21 mouse cellular contexts compared by ENCODE assay signal in the genomic region with DNA sequence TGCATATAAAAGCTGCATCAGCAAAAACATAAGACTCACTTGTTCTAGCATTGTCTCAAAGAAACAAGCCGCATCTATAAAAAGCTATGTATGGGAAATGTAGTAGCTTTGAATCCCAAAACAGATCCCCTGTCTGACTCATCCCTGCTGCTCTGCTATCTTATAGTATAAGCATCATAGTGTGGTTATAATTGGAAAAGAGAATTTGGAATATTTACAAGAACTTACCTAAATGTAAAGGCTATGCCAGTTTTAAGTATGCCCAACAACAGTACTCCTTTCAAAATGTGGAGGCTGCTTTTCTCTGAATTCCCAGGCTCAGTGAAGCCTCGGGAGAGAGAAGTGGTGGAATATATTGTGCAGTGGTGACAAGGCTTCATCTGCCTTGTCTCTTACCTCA.
DNase-seq lines count a peak whose midpoint lies in the region; ATAC-seq lines count a peak whose summit lies in the region.
"Had no signal": no experiment of that assay in that cellular context is flagged by ENCODE, and none has a peak within 500 bp of the region (broad histone marks: within the 10 kb centered on the region; RNA-seq: fewer than 3 reads in every experiment).

No protein-coding gene starts in this region.

- H3K27ac ChIP-seq in hindbrain, embryonic 14.5 days: no peak overlapping the region
- H3K27ac ChIP-seq: embryonic facial prominence, embryonic 13.5 days; forebrain, embryonic 12.5 days; heart, adult 2 months; heart, embryonic 15.5 days; hindbrain, embryonic 13.5 days had no signal

- 90% methylated on average over 2 of the region's 2 CpGs for whole genome bisulfite sequencing in hindbrain, embryonic 14.5 days

- ATAC-seq in hindbrain, embryonic 14.5 days (ENCODE audit: low FRiP score): no peak
- ATAC-seq: forebrain, embryonic 16.5 days had no signal

- H3K9me3 ChIP-seq in hindbrain, embryonic 14.5 days (ENCODE audit: control insufficient read depth, low read length): no peaks in the 10 kb centered on the region
- H3K9me3 ChIP-seq: embryonic facial prominence, embryonic 13.5 days; forebrain, embryonic 12.5 days; heart, embryonic 15.5 days; hindbrain, embryonic 13.5 days had no signal

- H3K36me3 ChIP-seq in hindbrain, embryonic 14.5 days (replicated peaks; ENCODE audit: control insufficient read depth, insufficient read depth): no peaks in the 10 kb centered on the region
- H3K36me3 ChIP-seq: embryonic facial prominence, embryonic 13.5 days; forebrain, embryonic 12.5 days; heart, embryonic 15.5 days; hindbrain, embryonic 13.5 days had no signal

- H3K4me2 ChIP-seq in hindbrain, embryonic 14.5 days (replicated peaks): no peak overlapping the region
- H3K4me2 ChIP-seq: embryonic facial prominence, embryonic 13.5 days; forebrain, embryonic 12.5 days; heart, embryonic 11.5 days; heart, embryonic 15.5 days; hindbrain, embryonic 13.5 days had no signal

- H3K4me1 ChIP-seq in hindbrain, embryonic 14.5 days (replicated peaks; ENCODE audit: control insufficient read depth, insufficient read depth, low read length): no peaks in the 10 kb centered on the region
- H3K4me1 ChIP-seq: embryonic facial prominence, embryonic 13.5 days; forebrain, embryonic 12.5 days; heart, embryonic 15.5 days; hindbrain, embryonic 13.5 days had no signal

- DNase-seq in frontal cortex, adult 2 months (ENCODE audit: extremely low spot score in 1 of 2, low spot score in 1 of 2): peak; percentile 30 to 63
- no peak for DNase-seq in frontal cortex, postnatal 25 days (ENCODE audit: low spot score in 2 of 2)
- peak; percentile 10 to 36 for DNase-seq in left cerebral cortex, adult 9 months (ENCODE audit: low spot score in 2 of 2)
- no peak for DNase-seq in left cerebral cortex, postnatal 10 days (ENCODE audit: extremely low spot score in 1 of 2, low spot score in 2 of 2)
- peak; percentile 78 for DNase-seq in brain, adult 2 months (ENCODE audit: low read depth, low spot score)
- DNase-seq in left cerebral cortex, postnatal 25 days (ENCODE audit: low spot score in 2 of 2): peak; percentile 8 to 86
- DNase-seq in hindbrain, embryonic 14.5 days (ENCODE audit: low spot score): no peak
- DNase-seq in ovary, postnatal 10 days (ENCODE audit: low spot score): no peak
- DNase-seq: adrenal gland, postnatal 10 days; cerebellum, adult 18-20 months; cerebellum, adult 9-11 months; cerebellum, postnatal 36 days; gastrocnemius, postnatal 14 days; heart, adult 2 months; heart, postnatal 14 days had no signal

- intact Hi-C loops in left cerebral cortex, postnatal 10 days (cut with DNase I): no loop called here
- intact Hi-C loops in left cerebral cortex, postnatal 25 days (cut with DNase I): no loop called here

- H3K27me3 ChIP-seq in hindbrain, embryonic 14.5 days (ENCODE audit: control insufficient read depth, insufficient read depth, low read length): no peaks in the 10 kb centered on the region
- H3K27me3 ChIP-seq: embryonic facial prominence, embryonic 13.5 days; forebrain, embryonic 12.5 days; heart, embryonic 15.5 days; hindbrain, embryonic 13.5 days had no signal

- no peak overlapping the region for H3K9ac ChIP-seq in hindbrain, embryonic 14.5 days
- H3K9ac ChIP-seq: embryonic facial prominence, embryonic 13.5 days; forebrain, embryonic 12.5 days; heart, embryonic 15.5 days; hindbrain, embryonic 13.5 days had no signal

- H3K4me3 ChIP-seq in hindbrain, embryonic 14.5 days (replicated peaks; ENCODE audit: low read length): no peak overlapping the region
- H3K4me3 ChIP-seq: embryonic facial prominence, embryonic 13.5 days; forebrain, embryonic 12.5 days; heart, adult 2 months; heart, embryonic 15.5 days; hindbrain, embryonic 13.5 days had no signal

Comparison
In these comparisons a context has a peak if more than half of its experiments do, and no peak if none do; other contexts are left out.
1. DNase-seq: peak in frontal cortex, adult 2 months (2 of 2), left cerebral cortex, adult 9 months (2 of 2), brain, adult 2 months (single experiment) and left cerebral cortex, postnatal 25 days (2 of 2); none in frontal cortex, postnatal 25 days (0 of 2), left cerebral cortex, postnatal 10 days (0 of 2), hindbrain, embryonic 14.5 days (single experiment) and ovary, postnatal 10 days (single experiment).